Mouse (Mus musculus): Measurements from ENCODE around the gene B3galt6. TPM values are rescaled to one million over a fixed set of nuclear protein-coding genes. Genes with fewer than 3 reads are reported as not detected.

B3galt6 gene
- polyA plus RNA-seq, 1 experiment from 2014 or later: 35.6 TPM

DNA sequence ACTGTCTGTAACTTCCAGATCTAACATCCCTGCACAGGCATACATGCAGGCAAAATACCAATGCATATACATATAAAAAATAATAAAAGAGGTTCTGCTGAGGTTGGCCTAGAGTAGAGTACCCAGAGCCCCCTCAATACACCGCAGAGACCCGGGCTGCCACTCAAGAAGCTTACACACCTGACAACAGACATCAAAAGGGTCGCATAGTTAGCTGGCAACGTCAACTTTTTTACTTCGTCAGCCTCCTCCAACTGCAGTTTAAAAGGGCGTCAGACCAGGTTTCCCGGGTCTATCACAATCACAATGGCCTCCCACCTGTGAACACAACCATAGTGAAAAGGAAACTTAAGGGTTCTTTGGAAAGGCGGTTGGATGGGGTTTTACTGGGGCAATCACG, 31.1 kb upstream of the B3galt6 start:
- no peak overlapping the region for H3K4me3 ChIP-seq (replicated peaks)
- H3K4me1 ChIP-seq: 0 out of 2 replicates have a peak, but pooled peaks cover 3% of the 10 kb centered on the region
- peaks cover 19% of the 10 kb centered on the region for H3K36me3 ChIP-seq
- WGBS: 78% methylated on average over 9 of the region's 9 CpGs
- H3K9me3 ChIP-seq (replicated peaks): no peaks in the 10 kb centered on the region
- no peaks in the 10 kb centered on the region for H3K27me3 ChIP-seq (replicated peaks)
- H3K4me2 ChIP-seq: no peak overlapping the region
- no peak overlapping the region for H3K9ac ChIP-seq (replicated peaks)
- no peak overlapping the region for H3K27ac ChIP-seq (replicated peaks)
- no peak for ATAC-seq (ENCODE audit: low FRiP score)

DNA sequence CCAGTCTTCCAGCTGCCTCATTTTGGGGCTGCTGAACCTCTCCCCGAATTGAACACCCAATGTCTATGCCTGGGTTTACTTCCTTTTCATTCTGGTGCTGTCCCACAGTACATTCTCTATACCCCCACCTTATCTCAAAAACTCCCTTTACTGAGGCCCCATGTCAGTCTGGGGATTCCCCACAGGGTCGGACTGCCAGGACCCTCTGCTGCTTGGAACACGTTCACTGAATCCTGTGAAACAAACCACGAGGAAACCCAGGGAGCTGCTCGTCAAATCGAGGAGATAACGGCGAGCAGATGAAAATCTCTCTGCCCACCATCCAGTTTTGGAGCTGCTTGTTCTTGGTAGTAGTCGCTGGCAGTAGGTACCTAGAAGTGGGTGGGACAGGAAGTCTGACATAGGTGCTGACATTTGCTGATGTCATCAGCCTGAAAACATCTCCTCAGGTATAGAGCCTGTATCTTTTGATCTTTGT, 29.5 kb upstream of the B3galt6 start:
- H3K27ac ChIP-seq (replicated peaks): no peak overlapping the region
- WGBS: 77% methylated on average over 9 of the region's 9 CpGs
- ATAC-seq (ENCODE audit: low FRiP score): no peak

DNA sequence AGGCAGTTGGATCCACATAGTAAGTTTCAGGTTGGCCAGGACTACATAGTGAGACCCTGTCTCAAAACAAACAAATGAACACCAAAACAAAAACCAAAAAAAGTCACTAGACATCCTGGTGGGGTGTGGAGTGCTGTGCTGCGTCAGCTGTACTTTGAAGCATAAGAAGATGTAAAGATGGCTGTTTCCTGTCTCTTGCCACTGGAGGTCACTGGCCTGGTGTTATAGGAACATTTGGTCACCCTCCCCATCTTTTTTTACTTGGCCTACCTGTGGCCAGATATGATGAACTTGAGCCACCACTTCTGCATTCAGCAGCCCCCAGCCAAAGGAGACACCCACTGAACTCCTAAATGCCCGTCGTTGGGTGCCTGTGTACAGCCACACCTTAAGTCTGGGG, 28.9 kb upstream of the B3galt6 start:
- no peak overlapping the region for H3K9ac ChIP-seq (replicated peaks)
- H3K27ac ChIP-seq (replicated peaks): no peak overlapping the region
- H3K9me3 ChIP-seq (replicated peaks): no peaks in the 10 kb centered on the region
- H3K4me1 ChIP-seq: 0 out of 2 replicates have a peak, but pooled peaks cover 3% of the 10 kb centered on the region
- no peak overlapping the region for H3K4me3 ChIP-seq (replicated peaks)
- no peaks in the 10 kb centered on the region for H3K27me3 ChIP-seq (replicated peaks)
- H3K4me2 ChIP-seq: no peak overlapping the region
- WGBS: 91% methylated on average over 3 of the region's 3 CpGs
- peaks cover 12% of the 10 kb centered on the region; the same call in 1 of the 2 replicates for H3K36me3 ChIP-seq
- no peak for ATAC-seq (ENCODE audit: low FRiP score)

More for the DNA sequence above, 29.5 kb upstream of the B3galt6 start:
- Histone ChIP-seq H3K4me1 (0 out of 2 replicates have a peak, but pooled peaks cover 3% of the 10 kb centered on the region), H3K27me3 (replicated peaks) (no peaks in the 10 kb centered on the region), H3K9ac (replicated peaks) (no peak overlapping the region), H3K9me3 (replicated peaks) (no peaks in the 10 kb centered on the region), H3K36me3 (peaks cover 9% of the 10 kb centered on the region; the same call in 1 of the 2 replicates), H3K4me3 (replicated peaks) (no peak overlapping the region), H3K4me2 (no peak overlapping the region)

DNA sequence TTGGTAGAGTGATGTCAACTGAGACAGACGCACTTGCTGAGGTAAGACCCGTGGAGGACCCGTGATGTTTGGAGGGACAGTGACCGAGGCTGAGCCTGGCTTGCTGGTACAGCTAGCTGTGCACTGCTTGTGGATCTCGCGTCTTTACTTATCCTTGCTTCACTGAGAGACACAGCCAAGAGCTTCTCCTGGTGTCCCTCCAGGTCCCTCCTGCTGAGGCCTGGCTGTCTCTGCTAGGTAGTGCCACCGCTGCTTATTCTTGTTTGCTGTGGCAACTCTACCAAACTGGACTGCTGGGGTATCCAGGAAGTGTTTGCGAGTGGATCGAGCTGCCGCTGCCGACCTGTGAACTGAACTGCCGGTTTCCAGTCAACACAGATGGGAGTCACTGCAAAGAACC, 27.3 kb upstream of the B3galt6 start:
- no peak for ATAC-seq (ENCODE audit: low FRiP score)
- Histone ChIP-seq H3K4me3 (replicated peaks) (no peak overlapping the region), H3K36me3 (peaks cover 15% of the 10 kb centered on the region), H3K4me2 (no peak overlapping the region), H3K9ac (replicated peaks) (no peak overlapping the region), H3K27me3 (replicated peaks) (no peaks in the 10 kb centered on the region), H3K9me3 (replicated peaks) (no peaks in the 10 kb centered on the region), H3K27ac (replicated peaks) (no peak overlapping the region), H3K4me1 (no peaks in the 10 kb centered on the region)
- 93% methylated on average over 12 of the region's 12 CpGs for WGBS

DNA sequence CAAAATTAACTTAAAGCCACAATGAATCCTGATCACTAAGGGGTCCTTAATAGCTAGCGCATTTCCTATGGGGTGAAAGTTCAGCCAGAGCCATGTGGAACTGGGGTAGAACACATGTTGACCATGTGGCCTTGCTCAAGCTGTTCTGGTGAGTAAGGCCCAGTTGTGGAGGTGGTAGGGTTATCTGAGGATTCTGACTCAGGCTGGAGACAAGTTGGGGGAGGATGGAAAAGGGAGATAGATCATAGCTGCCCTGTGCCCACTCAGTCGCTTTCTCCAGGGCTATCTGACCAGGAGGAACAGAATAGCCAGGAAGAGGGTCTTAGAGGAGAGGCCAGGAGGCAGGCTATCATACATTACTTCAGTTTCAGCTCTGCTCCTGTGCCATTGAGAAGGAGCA, 22.0 kb upstream of the B3galt6 start:
- Histone ChIP-seq H3K36me3 (peaks cover 42% of the 10 kb centered on the region), H3K9me3 (replicated peaks) (no peaks in the 10 kb centered on the region), H3K4me1 (no peaks in the 10 kb centered on the region), H3K4me2 (no peak overlapping the region), H3K9ac (replicated peaks) (no peak overlapping the region), H3K4me3 (replicated peaks) (no peak overlapping the region), H3K27me3 (replicated peaks) (no peaks in the 10 kb centered on the region), H3K27ac (replicated peaks) (no peak overlapping the region)
- WGBS: 96% methylated on average over 2 of the region's 2 CpGs
- no peak for ATAC-seq (ENCODE audit: low FRiP score)

DNA sequence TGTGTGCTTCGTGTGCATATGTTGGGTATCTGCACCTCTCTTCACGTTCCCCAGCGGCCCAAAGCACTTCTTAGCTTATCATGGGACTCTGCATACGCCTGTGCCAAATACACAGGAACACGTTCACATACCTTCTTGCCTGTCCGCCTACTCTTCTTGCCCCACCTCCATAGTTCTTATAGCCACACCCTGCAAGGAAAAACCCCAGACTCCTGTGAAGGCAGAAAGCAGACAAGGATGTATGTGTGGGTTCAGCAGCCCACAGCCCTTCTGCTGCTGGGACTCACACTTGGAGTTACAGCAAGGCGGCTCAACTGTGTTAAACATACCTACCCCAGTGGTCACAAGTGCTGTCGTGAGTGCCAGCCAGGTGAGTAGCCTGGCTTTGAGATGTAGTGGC, 21.2 kb upstream of the B3galt6 start, which contains the start of gene Tnfrsf4:
Gene Tnfrsf4, plus strand, starts transcription at position 207 of the 400 bp plus-strand sequence.
- peaks cover 50% of the 10 kb centered on the region for H3K36me3 ChIP-seq
- no peak within 1 kb of the TSS for H3K4me2 ChIP-seq
- no peaks in the 10 kb centered on the region for H3K4me1 ChIP-seq
- H3K9me3 ChIP-seq (replicated peaks): no peaks in the 10 kb centered on the region
- 89% methylated on average over 8 of the region's 8 CpGs for WGBS
- no peak within 1 kb of the TSS for H3K9ac ChIP-seq (replicated peaks)
- H3K27ac ChIP-seq (replicated peaks): no peak within 1 kb of the TSS
- no peaks in the 10 kb centered on the region for H3K27me3 ChIP-seq (replicated peaks)
- H3K4me3 ChIP-seq (replicated peaks): no peak within 1 kb of the TSS
- ATAC-seq (ENCODE audit: low FRiP score): no peak

DNA sequence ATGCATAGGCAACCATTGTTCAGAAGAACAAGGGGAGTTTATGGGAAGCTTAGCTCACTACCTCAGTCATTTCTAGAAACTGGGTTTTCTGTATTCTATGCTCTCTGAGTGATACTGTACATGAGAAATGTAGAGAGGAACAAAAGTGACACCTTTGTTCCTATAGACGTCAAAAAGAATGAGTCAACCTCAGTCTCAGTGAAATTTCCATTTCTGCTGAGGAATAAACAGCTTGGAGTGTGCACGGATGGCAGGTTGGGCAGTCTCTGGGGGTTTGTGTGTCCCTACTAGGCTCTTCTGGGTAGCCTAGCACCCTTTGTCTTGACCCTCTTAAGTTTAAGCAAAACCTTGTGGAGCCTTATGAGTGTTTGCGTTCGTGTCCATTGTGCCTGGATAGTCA, 15.9 kb upstream of the B3galt6 start:
- no peak for ATAC-seq (ENCODE audit: low FRiP score)
- no peak overlapping the region for H3K4me3 ChIP-seq (replicated peaks)
- H3K4me2 ChIP-seq: no peak overlapping the region
- H3K4me1 ChIP-seq: no peaks in the 10 kb centered on the region
- H3K36me3 ChIP-seq: peaks cover 88% of the 10 kb centered on the region
- no peak overlapping the region for H3K9ac ChIP-seq (replicated peaks)
- no peaks in the 10 kb centered on the region for H3K9me3 ChIP-seq (replicated peaks)
- H3K27me3 ChIP-seq (replicated peaks): no peaks in the 10 kb centered on the region
- WGBS: 98% methylated on average over 4 of the region's 4 CpGs
- no peak overlapping the region for H3K27ac ChIP-seq (replicated peaks)

DNA sequence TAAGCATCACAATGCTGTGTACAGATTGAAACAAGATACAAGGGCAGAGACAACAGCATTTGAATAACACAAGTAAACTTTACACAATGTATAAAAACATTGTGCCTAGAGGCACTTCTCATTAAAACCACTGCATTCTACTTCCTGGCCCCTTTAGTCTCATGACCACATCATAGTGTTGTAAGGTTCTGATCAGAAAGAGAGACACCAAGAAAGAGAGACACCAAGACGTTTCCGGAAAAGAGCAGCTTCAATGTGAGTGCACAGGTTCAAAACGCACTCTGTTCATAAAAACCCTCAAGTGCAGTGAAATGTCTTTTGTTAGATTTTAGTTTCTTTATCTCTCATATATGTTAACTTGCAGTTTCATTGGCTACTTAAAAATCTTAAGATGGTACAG, 11.7 kb upstream of the B3galt6 start:
- Histone ChIP-seq H3K4me3 (replicated peaks) (no peak overlapping the region), H3K9ac (replicated peaks) (no peak overlapping the region), H3K4me2 (no peak overlapping the region), H3K36me3 (peaks cover 90% of the 10 kb centered on the region), H3K27me3 (replicated peaks) (no peaks in the 10 kb centered on the region), H3K27ac (replicated peaks) (no peak overlapping the region), H3K9me3 (replicated peaks) (no peaks in the 10 kb centered on the region), H3K4me1 (no peaks in the 10 kb centered on the region)
- WGBS: 96% methylated on average over 3 of the region's 3 CpGs
- ATAC-seq (ENCODE audit: low FRiP score): no peak

DNA sequence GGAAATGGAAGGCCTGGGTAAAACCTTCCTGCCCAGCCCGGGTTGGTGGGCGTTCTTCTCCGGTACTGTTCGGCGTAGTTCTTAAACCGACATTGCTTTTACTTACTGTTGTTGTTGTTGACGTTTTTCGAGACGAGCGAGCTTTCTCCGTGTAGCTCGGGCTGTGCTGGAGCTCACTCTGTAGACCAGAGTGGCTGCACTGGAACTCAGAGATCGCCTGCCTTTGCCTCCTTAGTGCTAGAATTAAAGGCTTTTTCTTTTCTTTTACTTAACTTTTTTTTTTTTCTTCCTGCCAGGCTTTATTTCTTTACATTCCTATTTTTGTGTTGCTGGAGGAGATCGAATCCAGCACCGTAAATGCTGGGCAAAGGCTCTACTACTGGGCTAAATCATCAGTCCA, 1.2 kb upstream of the B3galt6 start:
- ATAC-seq (ENCODE audit: low FRiP score): no peak
- 6% methylated on average over 15 of the region's 15 CpGs for WGBS
- Histone ChIP-seq H3K9me3 (replicated peaks) (no peaks in the 10 kb centered on the region), H3K4me1 (peaks cover 41% of the 10 kb centered on the region), H3K36me3 (peaks cover 23% of the 10 kb centered on the region), H3K27me3 (replicated peaks) (no peaks in the 10 kb centered on the region), H3K4me3 (replicated peaks) (peak overlapping the region; percentile 70), H3K27ac (replicated peaks) (peak overlapping the region; percentile 99), H3K9ac (replicated peaks) (peak overlapping the region; percentile 69), H3K4me2 (peak overlapping the region; percentile 77)

DNA sequence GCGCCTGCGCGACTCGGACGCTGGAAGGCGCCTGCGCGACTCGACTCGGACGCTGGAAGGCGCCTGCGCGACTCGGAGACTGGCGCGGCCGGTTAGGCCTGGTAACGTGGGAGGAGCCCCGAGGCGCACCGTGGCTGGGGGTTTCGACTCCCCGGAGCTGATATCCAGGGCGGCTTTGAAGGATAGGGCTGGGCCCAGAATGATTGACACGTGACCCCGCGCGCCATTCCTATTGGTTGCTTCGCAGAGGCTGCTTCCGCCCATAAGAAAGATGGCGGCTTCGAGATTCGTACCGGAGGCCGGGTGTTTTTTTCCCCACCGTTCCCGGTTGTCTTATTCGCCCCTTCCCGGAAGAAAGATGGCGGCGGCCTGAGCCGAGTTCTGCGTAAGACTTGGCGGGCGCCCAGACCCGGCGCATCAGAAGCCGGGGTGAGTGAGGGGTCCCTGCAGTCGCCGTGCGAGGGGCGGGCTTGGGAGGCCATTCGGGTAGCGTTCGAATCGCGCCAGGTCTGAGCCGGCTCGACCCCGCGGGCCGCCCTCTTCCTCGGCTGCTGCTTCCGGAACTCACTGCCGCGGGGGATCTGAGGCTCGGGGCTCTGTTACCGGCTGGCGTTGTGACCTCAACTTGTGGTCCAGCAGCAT, 578 bp upstream of the B3galt6 start:
- Histone ChIP-seq H3K36me3 (peaks cover 18% of the 10 kb centered on the region), H3K9ac (replicated peaks) (peak overlapping the region; percentile 69), H3K4me2 (peak overlapping the region; percentile 77), H3K27ac (replicated peaks) (peak overlapping the region; percentile 99), H3K9me3 (replicated peaks) (no peaks in the 10 kb centered on the region), H3K4me1 (peaks cover 41% of the 10 kb centered on the region), H3K27me3 (replicated peaks) (no peaks in the 10 kb centered on the region), H3K4me3 (replicated peaks) (peak overlapping the region; percentile 70)
- peak; percentile 87 for ATAC-seq (ENCODE audit: low FRiP score)
- under 1% methylated on average over 69 of the region's 70 CpGs for WGBS

DNA sequence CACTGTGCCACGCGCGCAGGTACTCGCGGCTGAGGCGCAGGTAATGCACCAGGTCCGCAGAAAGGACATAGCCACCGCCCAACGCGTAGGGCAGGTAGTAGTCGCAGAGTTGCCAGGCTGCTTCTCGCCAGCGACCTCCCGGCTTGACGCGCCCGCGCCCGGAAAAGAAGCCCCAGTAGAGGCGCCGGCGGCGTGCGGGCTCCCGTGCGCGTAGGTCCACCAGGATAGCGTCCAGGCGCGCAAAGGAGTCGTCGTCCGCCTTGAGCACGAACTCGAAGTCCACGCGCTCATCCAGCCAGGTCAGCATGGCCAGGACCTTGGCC, 580 bp downstream of the B3galt6 start:
- Histone ChIP-seq H3K4me1 (peaks cover 41% of the 10 kb centered on the region), H3K36me3 (peaks cover 8% of the 10 kb centered on the region), H3K27me3 (replicated peaks) (no peaks in the 10 kb centered on the region), H3K4me2 (peak overlapping the region; percentile 99), H3K27ac (replicated peaks) (peak overlapping the region; percentile 97), H3K4me3 (replicated peaks) (peak overlapping the region; percentile 70), H3K9me3 (replicated peaks) (no peaks in the 10 kb centered on the region), H3K9ac (replicated peaks) (peak overlapping the region; percentile 82)
- WGBS: 21% methylated on average over 37 of the region's 37 CpGs
- no peak; the same call in 1 of the 2 replicates for ATAC-seq (ENCODE audit: low FRiP score)

DNA sequence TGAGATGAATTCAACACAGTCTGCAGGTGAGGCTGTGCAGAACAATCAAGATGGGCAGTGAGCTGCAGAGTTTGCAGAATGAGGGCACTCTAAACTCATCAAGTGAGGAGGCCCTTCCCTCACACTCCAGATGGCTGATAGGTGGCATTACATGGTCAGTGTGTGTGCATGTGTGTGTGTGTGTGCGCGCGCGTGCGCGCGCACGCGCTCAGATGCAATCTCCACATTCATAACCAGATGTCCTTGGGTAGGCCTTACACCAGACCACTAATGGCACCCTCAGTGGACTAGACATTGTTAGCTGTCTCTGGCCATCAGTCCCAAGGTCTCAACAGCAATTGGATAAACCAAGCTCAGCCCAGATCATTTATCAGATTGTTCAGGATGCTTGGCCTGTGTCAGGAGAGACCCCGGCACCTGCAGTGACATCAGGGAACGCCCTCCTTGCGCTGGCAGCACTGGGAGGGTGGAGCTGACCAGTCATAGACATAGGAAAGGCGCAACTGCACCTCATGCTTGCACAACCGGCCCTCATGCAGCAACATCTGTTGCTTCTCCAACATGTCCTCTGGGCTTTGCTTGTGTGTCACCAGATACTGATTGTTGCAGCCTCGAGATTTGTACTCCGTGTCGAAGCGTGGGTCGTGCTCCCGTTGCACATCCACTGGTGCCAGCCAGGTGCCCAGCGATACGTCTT, 1.1 kb downstream of the B3galt6 start:
- Histone ChIP-seq H3K9ac (replicated peaks) (peak overlapping the region; percentile 82), H3K27ac (replicated peaks) (peak overlapping the region; percentile 97), H3K27me3 (replicated peaks) (no peaks in the 10 kb centered on the region), H3K9me3 (replicated peaks) (no peaks in the 10 kb centered on the region), H3K4me3 (replicated peaks) (peak overlapping the region; percentile 70), H3K36me3 (peaks cover 4% of the 10 kb centered on the region; the same call in 1 of the 2 replicates), H3K4me2 (peak overlapping the region; percentile 99), H3K4me1 (peaks cover 41% of the 10 kb centered on the region)
- WGBS: 88% methylated on average over 22 of the region's 22 CpGs
- peak; percentile 6; the same call in 1 of the 2 replicates for ATAC-seq (ENCODE audit: low FRiP score)

Data from neural tube, embryonic 15.5 days (tissue).